Mouse (Mus musculus) lung, adult 2 months (tissue): ENCODE measurements around the gene Fam13c.

ENCODE experiments used
- CTCF ChIP-seq: fragments of 200-500 bp; IDR thresholded peaks from 2 replicates; pipeline ENCODE4 v1.5.1; 2011; ENCODE audit warnings: mild to moderate bottlenecking, low read length, control low read depth; ENCODE audit not compliant: insufficient read depth
- POLR2A ChIP-seq: fragments of 200-500 bp; IDR thresholded peaks from 2 replicates; pipeline ENCODE4 v1.6.1; 2011; ENCODE audit warnings: low read depth, mild to moderate bottlenecking, control low read depth, low read length, borderline replicate concordance; ENCODE audit errors: extremely low read depth

DNA sequence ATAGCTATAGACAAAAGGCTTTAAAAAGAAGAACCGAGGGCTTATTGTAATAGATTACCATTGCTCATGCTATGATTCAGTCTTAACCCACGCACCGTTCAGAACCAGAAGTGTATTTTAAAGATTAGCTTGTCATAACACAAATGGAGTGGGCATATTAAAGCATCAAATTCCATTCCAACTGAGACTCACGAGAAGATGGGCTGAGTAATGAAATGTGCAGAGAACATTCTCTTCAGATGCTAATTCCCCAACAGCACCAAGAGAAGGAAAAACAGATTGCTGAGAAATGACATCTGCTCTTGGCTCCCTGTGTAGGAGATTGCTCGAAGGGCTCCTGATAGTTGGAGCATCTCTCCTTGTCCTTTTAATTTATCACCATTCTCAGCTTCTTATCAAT is 44.4 kb upstream of the Fam13c start:
- TF ChIP-seq POLR2A (no peak), CTCF (no peak)
